Mouse (Mus musculus) heart, adult 8-10 months (tissue): ENCODE data around the gene Sncb. TPM values are rescaled to one million over a fixed set of nuclear protein-coding genes. Genes with fewer than 3 reads are reported as not detected.
A peak's percentile ranks its signal among the peaks of the same experiment; 100 is the strongest.

Experiments
- DNase-seq: peaks from one replicate; pipeline ENCODE4 v3.0.0; 2022; ENCODE audit warnings: low spot score
- total RNA-seq, 4 experiments: library from RNA; stranded (reverse); gene quantifications; 2 replicates each; pipeline ENCODE4 v1.2.4; 2022

Gene Sncb
- total RNA-seq, 4 experiments from 2014 or later, result 0.46 TPM; not detected in 3

- DNase-seq, result no peak
Measured at GRCm38 (mm10) chr13:54783235-54783634, 16.8 kb upstream of the Sncb start.

- no peak for DNase-seq
Measured at GRCm38 (mm10) chr13:54781086-54781485, 14.7 kb upstream of the Sncb start.

- DNase-seq, result peak; percentile 32
Measured at GRCm38 (mm10) chr13:54780592-54780991, 14.2 kb upstream of the Sncb start.

GRCm38 (mm10) chr13:54767012-54767411, 617 bp upstream of the Sncb start:
- DNase-seq, result no peak

- no peak for DNase-seq
Measured at GRCm38 (mm10) chr13:54765281-54766191, 859 bp downstream of the Sncb start.

GRCm38 (mm10) chr13:54760906-54761305, 5.5 kb downstream of the Sncb start:
- no peak for DNase-seq

GRCm38 (mm10) chr13:54760164-54760795, 6.1 kb downstream of the Sncb start:
- DNase-seq, result no peak

- DNase-seq, result no peak
Measured at GRCm38 (mm10) chr13:54759496-54759895, 6.9 kb downstream of the Sncb start.

- no peak for DNase-seq
Measured at GRCm38 (mm10) chr13:54758756-54759470, 7.5 kb downstream of the Sncb start.

- peak; percentile 36 for DNase-seq
Measured at GRCm38 (mm10) chr13:54758045-54758755, 8.2 kb downstream of the Sncb start.

GRCm38 (mm10) chr13:54757093-54757830, 9.1 kb downstream of the Sncb start:
- DNase-seq, result no peak

GRCm38 (mm10) chr13:54756156-54756712, 10.2 kb downstream of the Sncb start:
- no peak for DNase-seq

GRCm38 (mm10) chr13:54755201-54755830, 11.1 kb downstream of the Sncb start:
- no peak for DNase-seq

GRCm38 (mm10) chr13:54754169-54755080, 12.0 kb downstream of the Sncb start:
- no peak for DNase-seq

GRCm38 (mm10) chr13:54753733-54754132, 12.7 kb downstream of the Sncb start:
- no peak for DNase-seq

GRCm38 (mm10) chr13:54752656-54753055, 13.7 kb downstream of the Sncb start:
- DNase-seq, result no peak

GRCm38 (mm10) chr13:54750699-54751098, 15.7 kb downstream of the Sncb start:
- DNase-seq, result no peak

GRCm38 (mm10) chr13:54749864-54750411, 16.5 kb downstream of the Sncb start, which contains the start of gene Gprin1:
Gprin1 (minus strand) TSS chr13:54749874.
- DNase-seq, result no peak
